Mouse (Mus musculus) kidney, adult 9 months (tissue): ENCODE results near the gene Tiam1.
A peak's percentile ranks its signal among the peaks of the same experiment; 100 is the strongest.

ENCODE experiments used
- DNase-seq: peaks from one replicate; pipeline ENCODE4 v3.0.0; 2022

Tiam1 gene

DNA sequence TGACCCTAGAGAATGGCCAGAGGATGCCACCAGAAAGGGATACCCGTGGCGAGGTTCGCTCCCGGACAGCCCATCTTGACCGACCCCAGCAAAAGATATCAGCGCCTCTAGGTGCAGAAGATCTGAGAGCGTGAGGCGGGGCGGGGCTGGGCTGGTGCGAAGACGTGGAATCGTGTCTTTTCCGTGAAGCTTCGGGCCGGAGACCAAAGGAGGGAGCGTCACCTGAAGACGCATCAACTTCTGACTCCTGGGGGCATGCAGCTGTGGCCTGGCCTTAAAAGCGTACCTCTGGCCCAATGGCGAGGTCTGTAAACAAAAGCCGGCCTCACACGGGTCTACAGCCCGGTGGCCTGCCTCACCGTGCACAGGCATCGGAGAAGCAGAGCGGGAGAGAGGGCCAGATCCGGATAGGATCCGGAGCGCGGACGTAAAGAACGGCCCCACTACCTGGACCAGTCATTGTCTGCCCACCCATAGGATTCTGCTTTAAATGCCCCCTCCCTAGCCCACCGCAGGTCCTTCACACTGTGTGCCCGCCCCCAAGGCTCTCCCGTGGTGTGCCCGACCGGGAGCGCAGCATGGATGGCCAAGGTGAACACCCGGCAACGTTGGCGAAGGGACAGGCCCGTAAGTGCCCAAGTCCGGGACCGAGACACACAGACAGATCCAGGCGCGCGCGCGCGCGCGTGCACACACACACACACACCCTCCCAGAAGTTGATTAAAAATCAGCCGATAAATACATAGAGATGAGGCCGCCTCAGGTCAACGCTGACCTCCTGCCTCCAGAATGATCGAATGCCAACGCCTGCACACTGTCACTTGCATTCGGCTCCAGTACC lies 774 bp downstream of the Tiam1 start:
- peak; percentile 24 for DNase-seq

DNA sequence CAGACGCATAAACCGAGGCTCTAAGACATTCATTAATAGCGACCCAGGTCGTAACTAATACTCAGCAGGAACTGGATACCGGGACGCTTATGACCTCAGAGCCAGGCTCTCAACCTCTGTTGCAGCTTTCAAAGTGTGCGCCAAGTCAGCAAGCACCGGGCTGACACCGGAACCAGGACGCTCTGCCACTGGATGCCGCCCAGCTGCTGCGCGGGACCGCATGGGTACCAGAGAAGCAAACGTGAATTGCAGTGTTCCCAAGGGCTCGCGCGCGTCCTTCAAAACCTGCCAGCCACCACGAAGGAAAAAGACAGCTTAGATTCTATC lies 1.4 kb downstream of the Tiam1 start:
- DNase-seq, result peak; percentile 11

DNA sequence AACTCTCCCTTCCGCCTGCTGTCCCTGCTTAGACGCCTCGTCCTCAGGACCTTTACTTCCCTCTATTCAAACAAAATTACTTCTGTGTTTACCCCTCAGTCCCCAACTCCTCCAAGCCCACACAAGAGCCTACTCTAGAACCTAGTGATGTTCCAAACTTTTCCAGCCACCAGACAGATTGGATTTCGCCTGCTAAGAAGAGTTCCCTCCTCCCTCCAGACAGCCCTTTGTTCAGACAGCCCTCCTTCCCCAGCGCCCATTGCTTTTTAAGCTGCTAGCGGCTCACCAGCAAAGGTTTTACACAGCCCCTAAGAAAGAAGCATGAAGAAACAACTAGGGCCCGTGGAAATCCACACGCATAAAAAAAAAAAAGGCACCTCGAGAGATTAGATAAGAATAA lies 2.0 kb downstream of the Tiam1 start:
- no peak for DNase-seq

DNA sequence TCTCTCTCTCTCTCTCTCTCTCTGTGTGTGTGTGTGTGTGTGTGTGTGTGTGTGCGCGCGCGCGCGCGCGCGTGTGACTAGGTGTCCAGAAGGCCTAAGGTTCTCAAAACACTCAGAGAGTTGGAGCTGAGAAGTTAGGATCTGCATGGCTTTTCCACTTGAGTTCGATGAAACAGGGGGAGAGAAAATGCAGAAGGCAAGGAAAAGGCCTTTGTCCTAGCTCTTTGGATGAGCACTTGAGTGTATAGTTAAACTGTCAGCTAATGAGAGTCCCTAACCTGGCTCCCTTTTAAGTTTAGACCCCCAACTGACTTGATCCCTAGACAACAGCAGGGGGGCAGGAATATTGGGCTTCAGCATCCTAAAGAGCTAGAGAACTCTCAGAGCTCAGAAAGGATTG lies 3.0 kb downstream of the Tiam1 start:
- DNase-seq, result no peak

DNA sequence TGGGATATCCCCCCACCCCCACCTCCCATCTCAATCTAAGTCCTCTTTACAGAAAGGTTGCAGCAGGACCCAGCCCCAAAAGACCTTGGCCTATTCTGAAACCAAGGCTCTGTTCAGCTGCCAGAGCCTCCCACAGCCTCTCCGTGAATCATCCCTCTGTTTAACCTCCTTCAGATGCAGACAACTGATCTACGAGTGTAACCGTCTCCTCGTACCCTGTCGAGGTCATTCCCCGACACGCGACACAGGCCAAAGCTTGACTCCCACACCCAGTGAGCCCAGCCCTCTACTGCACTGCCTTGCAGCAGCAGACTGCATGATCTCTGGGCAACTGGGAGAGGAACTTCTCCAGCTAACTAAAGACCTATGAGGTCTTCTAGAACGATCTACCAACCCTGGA lies 3.9 kb downstream of the Tiam1 start:
- DNase-seq, result no peak

DNA sequence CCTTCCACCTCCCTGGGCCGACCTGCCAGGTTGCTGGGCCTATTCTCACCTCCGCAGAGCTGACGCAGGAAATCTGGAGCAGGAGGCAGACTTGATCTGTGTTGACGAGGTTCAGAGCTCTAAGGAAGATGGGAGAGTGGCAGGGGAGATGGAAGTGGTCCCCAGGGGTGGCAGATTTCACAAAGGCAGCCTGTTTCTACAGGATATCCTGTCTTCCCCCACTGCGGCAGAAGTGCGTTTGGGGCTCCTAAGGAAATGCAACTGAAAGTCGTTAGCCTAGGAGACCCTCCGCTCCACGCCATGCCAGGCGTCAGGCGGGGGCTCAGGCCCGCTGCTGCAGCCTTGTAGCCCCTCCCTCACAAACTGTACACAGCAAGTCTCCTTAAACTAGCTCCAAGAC lies 5.4 kb downstream of the Tiam1 start:
- no peak for DNase-seq

DNA sequence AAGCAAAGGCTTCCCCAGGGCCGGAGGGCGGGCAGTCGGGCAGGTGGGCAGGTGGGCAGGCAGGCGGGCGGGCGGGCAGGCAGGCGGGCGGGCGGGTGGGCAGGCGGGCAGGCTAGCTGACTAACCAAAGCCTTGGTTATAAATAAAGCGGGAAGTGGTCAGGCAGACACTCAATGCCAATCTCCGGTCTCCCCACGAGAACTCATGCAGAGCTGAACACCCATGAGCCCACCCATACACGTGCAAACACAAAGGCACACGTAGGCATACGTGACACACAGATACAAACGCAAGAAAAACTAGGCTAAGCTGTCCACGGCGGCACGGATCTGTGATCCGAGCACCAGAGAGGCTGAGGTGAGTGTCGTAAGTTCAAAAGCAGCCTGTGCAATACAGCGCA lies 6.4 kb downstream of the Tiam1 start:
- no peak for DNase-seq

DNA sequence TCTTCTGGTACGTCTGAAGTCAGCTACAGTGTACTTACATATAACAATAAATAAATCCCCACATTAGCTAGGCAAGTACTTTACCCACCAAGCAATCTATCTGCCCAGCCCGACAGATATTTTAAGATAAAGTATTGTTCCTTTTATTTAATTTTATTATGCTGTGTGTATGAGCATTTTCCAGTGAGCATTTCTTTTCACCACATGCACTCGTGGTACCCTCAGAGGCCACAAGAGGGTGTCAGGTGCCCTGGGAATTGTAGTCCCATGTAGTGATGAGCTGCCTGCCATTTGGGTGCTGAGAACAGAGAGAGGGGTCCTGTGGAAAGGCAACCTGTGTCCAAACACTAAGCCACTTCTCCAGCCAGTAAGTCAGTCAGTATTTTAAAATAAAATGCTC lies 8.0 kb downstream of the Tiam1 start:
- no peak for DNase-seq

DNA sequence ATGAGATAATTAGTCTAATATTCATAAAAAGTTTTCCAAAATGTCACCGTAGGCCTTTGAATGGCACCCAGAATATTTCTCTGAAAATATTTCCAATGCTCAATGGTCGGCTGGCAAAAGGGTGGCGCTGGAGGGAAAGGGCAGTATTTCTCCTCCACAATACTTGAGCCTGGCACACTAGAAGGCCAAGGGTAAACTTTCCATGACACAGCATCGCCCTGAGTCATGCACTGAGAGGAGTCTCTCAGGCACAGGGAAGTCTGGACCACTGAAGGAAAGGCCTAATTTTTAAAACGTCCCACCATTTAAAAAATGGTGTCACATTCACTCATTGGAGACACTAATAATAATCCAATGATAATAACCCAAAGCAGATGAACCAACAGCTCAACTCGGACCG lies 9.2 kb downstream of the Tiam1 start:
- DNase-seq, result no peak

DNA sequence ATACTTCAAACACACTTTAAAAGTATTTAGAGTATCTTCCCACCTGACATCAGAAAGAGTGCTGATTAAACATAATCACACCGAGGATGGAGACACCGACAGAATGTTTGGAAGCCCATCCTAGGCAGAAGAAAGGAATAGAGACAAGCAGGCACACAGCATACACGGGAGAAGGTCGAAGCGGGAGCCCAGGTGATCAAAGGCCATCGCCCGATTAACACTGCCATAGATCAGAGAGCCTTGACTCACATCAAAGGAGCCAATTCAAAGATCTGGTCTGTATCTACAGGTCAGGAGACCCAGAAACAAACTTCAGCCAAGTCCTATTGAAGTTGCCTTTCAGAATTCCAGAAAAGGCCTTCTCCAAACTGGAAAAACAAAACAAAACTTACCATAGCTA lies 10.8 kb downstream of the Tiam1 start:
- DNase-seq, result no peak

DNA sequence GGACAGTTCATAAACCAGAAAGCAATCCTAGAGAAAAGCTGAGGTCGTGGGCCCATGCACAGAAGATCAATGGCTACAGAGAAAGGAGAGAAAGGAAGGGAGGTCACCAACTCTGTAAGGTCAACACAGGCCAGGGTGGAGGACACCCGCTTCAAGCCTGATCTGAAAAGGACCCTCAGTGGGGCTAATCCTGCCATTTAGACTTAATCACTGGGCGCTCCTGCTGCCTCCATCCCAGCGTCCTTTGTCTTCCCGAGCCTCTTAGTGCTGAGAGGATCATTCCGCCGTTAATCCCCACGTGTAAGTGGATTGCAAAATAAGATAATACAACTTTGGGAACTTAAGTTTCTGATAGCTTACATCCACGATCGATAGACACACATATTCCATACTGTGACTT lies 11.2 kb downstream of the Tiam1 start:
- DNase-seq, result no peak

DNA sequence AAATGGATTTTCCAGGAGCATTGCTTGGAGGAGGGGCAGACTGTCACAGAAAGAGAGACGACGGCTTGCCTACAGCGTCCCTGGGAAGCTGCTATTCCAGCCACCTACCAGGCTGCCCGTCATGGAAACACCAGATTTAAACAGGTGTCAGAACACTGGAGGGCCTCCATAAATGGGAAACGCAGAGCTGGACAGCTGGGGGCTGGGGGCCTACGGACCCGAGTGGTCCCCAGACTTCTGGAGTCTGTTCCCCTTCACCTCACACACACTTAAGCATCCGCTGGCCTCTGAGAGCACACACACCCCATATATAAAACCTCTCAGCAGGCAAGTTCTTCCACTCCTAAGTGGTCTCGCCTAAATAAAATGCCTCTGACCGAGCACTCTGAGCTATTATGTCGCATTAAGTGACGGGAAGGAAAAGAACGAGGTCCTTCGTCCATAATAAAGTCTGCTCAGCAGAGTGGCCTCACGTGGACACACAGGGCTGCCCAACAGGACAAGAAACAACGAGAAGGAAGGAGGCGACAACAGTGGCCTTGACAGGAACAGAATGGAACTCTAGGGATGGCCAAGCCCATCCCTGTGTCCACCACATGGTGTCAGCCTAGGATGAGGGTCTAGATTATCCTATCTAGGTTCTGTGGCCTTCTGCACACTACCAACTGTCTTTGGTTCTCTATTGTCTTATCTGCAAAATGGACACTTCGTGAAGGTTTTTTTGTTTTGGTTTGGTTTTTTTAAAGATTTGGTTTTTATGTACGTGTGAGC lies 14.6 kb downstream of the Tiam1 start:
- no peak for DNase-seq

DNA sequence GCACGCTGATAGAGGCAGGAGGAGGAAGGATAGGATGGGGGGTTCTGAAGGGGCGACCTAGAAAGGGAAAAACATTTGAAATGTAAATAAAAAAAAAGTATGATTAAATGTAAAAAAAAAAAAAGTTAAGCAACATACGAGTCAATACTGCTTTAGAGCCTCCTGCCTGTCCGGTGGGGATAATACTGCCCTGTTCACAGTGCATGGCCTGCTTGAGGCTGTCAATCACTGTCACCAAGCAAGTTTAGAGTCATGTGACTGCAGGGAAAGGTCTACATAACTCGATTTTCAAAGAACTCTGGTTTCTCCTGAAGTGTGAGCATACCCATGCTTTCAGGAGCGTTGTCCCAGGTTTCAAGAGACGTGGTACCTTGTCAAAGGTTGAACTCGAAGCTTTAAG lies 15.2 kb downstream of the Tiam1 start:
- no peak for DNase-seq

DNA sequence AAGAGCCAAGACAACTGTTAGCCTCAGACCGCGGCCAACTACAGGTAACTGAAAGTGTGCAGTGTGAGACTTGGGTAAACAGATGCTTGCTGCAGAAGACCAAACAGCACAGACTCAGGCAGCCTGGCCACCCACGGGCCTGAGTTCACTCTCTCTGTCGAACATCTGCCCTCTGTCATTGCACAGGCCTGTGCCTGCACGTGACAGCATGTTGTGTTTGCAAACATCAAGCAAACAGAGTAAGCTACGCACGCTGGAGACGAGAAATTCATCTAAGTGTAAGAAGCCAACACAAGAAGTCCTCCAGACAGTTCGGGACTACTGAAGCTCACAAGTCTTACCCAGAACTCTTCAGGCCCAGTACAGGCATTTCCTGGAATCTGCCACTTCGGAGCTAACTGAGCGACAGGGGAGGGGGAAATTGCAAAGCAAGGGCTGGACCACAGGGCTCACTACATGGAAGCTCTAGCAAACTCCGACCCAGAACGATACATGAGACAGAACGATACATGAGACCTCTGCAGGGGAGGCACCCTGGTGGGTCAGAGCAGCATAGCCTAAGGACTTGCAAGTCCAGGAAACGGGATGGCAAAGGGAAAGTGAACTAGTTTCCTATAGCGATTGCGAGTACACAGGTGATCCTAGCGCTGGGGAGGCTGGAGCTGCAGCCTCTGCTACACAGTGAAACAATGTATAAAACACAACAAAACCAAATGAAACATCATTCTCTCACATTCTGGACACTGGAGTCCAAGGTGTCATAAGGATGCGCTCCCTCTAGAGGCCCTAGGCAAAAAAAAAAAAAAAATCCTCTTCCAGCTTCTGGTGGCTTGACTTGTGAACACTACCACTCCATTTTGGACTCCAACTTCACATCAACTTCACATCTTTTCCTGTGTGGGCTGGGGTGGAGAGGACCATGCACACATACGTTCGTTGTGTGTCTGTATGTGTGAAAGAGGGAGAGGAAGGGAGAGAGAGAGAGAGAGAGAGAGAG lies 18.0 kb downstream of the Tiam1 start:
- DNase-seq, result no peak

DNA sequence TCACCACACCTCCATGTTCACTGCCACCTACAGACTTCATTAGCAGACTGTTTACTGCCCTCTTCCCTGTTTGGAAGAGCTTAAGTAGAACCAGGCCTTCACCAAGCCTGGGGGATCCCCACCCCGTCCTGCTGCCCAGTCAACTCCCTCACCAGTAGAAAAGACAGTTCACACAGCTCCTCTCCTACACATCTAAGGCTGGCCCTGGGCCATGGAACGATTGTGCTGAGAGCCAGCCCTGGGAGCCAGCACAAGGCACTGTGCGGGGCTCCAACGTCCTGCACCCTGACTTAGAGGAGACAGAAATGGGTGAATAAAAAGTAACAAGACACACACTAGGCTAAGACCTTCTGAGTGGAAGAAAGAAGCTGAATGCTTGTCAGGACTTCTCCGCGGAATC lies 20.5 kb downstream of the Tiam1 start:
- no peak for DNase-seq

DNA sequence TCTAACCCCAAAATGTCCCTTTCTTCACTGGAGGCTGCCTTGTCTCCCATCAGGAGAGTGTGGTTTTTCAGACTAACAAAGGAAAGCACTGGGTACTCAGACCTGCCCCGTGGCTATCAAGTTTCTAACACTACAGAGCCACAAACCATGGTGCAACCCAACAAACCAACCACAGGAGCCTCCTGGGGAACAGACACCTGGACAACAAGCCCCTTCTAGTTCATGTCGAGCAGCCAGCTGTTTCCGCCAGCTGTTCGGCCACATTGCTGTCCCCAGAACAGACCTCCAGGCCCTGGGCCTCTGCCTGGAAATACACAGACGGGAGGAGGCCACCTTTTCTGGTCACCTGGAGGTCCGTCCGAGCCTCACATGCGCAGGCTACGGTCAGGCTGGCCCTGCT lies 21.1 kb downstream of the Tiam1 start:
- DNase-seq, result no peak

DNA sequence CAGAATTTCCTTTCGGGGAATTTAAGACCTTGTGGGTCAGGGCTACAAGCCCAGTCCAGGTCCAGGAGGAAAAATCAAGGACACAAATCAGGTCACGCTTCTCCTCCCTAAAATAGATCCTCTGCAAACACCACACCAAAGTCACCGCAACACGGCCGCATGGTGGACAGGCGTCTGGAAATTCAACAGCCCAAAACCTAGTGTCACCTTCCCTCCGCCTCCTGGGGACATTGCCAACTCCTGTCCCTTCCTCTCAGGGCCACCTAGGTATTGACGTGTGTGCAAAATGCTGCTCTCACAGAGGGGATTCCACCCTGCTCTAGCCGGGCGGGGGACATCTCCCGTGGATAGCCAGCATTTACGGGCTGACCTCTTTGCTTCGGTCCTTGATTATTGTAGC lies 21.8 kb downstream of the Tiam1 start:
- no peak for DNase-seq

DNA sequence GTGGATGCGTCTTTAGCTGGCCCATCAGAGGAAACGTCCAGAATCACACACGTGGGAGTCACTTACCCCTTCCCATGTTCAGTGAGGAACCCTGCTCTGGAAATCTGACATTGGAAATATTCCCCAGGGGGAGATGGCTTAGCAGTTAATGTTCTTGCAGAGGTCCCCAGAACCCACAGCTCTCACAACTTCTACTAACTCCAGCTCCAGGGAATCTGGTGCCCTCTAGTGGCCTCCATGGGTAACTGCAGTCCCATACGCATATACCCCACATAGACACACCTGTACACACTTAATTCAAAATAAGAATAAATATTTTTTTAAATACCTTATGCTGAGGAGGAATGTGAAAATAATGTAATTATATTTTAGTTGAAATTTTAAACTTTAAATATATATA lies 23.6 kb downstream of the Tiam1 start:
- DNase-seq, result no peak

DNA sequence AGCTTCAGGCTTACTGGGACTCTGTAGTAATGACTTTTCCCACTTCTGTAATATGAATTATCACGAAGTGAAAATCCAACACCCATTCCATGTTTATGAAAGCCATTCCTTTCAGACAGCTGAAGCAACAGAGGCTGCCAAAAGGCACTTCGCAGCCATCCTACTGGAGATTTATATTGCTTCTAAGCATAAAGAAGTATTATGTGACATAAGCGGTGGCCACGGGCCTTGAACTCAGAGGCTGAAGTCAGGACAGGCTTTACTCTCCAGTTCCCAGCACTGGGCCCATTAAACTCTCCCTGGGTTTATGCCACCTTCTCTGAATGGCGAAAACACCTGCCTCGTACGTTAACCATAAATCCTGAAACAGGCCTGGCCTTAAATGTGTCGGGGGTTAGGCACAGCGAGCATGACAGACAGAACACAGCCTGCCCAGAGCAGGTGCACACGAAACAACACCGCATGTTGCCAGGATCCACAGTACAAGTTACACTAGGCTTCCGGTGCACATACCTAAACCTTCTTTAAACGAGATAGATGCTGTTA lies 26.9 kb downstream of the Tiam1 start:
- no peak for DNase-seq

DNA sequence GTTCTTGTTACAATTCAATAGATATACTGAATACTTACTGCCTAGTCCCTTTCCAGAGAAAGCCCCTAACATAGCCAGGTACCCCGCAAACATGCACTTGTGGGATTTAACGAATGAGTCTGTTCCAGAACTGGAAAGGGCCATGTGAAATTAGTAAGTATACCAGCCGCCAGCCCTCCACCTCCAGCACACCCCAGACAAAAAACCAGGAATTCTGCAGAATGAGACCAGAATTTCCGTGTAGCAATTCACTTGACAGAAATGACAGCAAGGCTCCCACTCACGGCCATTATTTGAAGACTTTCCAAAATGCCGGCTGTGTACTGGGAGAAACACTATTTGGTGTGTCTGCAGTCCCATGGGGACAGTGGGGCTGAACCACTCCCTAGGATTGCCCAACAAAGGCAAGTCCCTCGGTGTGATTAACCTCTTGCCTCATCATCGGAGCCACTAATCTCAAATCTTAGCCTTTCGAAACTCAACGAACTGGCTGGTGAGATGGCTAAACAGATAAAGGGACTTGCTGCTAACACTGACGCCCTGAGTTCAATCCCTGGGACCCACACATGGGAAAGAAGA lies 30.9 kb downstream of the Tiam1 start:
- no peak for DNase-seq

DNA sequence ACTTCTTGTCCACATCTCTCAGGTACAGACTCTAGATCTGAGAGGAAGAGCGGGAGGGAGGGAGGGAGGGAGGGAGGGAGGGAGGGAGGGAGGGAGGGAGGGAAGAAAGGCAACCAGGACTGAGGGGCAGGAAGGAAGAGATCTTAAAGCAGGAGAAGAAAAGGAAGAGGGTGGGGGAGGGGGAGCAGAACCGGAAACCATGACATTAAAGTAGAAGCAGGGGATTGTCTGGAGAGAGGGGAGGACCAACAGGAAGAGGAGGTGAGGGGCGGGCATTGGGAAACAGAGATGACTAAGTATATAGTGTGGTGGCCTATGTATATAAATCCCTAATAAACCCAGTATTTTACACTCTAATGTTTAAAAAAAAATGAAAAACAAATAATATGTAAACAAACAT lies 34.1 kb downstream of the Tiam1 start:
- no peak for DNase-seq

DNA sequence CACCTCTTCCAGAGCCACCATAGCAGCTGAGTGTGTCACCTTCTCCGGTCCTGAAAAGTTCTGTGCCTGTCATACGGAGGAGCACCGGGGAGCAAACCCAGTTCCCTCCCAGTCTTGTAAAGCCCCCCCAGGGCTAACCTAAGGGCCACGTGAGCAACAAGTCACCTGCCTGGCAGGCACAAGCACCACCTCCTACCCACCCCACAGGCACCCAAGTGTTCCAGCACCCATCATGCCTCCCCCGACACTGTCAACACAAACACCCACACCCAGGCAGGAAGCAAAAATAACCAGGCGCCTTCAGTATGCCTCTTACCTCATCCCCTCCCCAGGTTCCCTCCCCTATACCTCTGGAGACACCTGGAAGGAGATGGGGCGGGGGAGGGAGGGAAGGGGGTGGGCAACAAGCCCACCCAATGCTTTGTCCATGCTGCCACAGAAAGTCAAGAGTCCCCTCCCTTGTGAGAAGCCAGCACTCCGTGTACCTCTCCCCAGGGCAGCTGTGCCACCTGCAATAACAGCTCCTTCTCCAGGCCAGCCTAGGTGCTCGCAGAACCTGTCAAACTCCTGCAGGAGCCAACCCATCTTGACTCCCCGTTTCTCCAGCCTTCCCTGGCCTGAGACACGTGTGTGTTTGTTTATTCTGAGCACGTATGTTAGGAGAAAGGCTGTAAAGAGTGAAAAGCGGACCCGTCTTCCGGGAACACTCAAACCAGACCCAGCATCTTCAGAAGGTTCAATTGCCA lies 38.7 kb downstream of the Tiam1 start:
- no peak for DNase-seq
